Mouse (Mus musculus) embryo, embryonic 10 days (tissue): Measurements from ENCODE around the gene Olfr1413.

Source experiments
- DNase-seq: peaks from one replicate; pipeline ENCODE4 v3.0.0-alpha.2; 2015; ENCODE audit warnings: low spot score

Gene Olfr1413

DNA sequence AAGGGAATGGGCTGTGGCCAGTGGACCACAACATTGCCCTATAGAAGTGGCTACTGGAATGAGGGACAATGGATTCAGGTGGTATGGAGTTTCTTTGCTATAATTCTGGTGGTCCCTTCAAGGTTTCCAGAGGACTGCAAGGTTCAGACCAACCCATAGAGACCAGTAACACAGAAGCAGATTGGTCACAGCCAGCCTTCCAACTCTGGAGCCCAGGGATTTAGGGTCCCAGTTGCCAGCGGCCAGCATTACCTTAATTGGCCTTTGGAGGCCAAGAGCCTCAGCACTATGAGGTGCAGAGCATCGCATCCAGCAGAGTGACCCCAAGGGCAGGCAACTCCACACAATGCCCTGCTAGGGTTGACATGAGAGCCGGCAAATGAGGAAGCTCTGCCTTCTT is at the start of gene Olfr1413:
TSS of gene Olfr1413 (plus strand) at position 301 of the 400 bp plus-strand sequence.
- no peak for DNase-seq

DNA sequence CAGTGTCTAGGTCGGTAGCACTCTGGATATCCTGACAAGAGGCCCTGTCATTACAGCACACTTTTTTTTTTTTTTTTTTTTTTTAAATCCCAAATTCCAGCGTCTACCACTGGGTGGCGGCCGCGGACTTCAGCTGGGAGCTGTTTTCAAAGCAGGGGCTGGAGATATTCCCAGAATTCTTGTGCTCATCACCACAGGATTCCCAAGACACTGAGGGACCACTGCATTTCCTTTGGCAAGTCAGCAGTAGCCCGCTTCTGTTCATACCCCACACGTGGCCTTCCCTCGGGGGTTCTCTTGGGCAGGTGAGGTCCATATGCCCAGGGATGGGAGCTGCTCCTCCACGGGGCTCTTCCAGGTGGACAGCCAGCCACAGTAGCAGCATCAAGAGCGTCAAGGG is 49.7 kb upstream of the Olfr1413 start:
- peak; percentile 54 for DNase-seq

DNA sequence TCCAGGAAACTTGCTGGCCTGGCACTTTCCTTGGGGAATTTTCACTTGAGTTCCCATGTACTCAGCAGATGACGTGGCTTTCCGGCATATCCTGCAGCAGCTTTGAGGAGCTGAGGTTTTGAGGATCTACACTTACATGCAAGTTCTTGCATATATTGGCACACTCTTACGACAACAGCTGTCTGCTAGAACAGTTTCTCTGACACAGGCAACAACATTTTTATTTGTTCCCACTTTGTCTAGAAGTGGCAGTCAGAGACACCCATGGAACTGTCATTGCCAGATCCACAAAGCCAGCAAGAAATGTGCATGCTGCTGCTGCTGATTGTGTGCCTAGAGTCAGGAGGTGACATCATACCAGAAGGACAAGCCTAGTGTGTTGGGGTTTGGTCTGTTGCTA is 47.4 kb upstream of the Olfr1413 start:
- no peak for DNase-seq

DNA sequence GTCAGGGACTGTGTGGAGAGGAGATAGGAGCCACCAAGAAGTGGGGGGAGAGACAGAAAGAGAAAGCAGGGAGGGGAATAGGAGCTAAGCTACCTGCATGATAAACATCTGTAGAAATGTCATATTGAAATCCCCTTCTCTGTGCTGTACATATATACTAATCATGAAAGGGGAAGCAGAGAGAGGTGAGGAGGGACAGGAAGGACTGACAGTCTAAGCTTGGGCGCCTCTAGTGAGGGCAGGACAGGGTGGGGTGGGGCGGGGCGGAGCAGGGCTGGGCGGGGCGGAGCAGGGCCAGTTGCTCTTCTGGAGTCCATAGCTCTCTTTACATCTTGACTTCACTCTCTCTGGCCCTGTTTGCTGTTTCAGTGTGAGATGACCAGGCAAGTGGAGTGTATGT is 34.1 kb upstream of the Olfr1413 start:
- DNase-seq: no peak

DNA sequence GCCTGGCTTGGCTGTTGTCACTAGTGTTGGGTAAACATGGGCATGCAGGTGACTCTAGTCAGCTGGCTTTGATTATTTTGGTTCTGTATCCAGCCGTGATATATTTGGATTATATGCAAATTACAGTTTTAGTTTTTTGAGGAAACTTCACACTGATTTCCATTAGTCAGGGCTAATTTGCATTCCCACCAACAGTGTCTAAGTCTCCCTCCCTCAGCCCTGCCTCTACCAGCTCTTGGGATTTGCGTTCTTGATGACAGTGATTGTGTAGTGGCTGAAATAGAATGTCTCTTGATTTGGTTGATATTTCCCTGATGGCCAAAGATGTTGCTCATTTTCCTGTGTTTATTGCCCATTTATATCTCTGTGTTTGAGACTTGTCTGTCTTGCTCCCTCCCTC is 32.1 kb upstream of the Olfr1413 start:
- no peak for DNase-seq

DNA sequence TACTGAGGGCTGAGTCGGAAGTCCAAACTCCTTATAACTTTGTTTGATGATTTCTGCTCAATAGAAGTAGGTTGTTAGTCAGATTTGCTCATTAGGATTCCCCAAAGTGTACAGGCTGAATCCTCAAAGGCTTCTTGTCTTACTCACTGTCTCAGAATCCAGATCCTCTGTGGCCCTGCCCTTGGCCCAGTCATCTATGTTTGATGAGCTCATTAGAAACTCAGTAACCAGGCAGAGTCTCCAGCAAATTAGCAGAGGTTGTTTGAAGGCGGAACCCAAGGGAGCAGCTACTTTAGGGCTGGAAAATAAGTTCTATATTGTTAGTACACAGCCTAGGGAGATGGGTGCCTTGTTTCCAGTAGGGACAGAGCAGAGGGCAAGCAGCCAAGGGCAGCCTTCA is 25.2 kb upstream of the Olfr1413 start:
- DNase-seq: no peak

DNA sequence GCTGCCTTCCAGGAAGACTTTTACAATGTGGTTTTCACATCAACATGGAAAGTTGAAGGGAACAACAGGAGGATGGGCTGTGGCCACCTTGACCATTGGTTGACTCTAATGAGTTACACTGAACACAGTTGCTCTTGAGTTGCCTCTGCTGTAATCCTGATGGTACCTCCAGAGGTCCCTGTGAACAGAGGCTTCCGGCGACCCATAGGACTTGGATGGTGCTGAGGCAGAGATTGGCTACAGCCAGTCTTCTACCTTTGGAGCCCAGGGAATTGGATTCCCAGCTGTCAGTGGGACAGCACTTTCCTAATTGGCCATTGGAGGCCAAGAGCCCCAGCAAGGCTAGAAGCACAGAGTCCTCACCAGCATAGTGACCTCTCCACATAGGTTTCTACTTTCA is 14.4 kb downstream of the Olfr1413 start, which contains the start of gene Olfr1412:
TSS of gene Olfr1412 (plus strand) at position 301 of the 400 bp plus-strand sequence.
- DNase-seq: no peak

DNA sequence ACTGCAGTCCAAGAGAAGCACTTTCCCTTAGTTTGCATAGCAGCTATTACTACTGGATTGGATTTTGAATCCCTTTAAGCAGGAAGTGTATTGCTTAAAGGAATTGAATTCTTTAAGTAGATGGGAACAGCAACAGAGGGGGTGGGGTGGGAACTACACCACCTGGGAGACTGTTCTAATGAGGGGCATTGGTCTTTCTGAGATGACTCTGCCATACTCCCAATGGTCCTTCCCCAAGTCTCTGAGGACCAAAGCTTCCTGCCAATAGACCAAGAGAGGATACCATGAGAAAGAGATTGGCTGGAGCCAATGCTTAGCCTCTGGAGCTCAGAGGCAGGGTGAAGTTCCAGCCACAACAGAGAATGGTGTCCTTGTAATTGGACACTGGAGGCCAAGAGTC is 23.0 kb downstream of the Olfr1413 start, which contains the start of gene Olfr1411:
TSS of gene Olfr1411 (plus strand) at position 301 of the 400 bp plus-strand sequence.
- DNase-seq: no peak

DNA sequence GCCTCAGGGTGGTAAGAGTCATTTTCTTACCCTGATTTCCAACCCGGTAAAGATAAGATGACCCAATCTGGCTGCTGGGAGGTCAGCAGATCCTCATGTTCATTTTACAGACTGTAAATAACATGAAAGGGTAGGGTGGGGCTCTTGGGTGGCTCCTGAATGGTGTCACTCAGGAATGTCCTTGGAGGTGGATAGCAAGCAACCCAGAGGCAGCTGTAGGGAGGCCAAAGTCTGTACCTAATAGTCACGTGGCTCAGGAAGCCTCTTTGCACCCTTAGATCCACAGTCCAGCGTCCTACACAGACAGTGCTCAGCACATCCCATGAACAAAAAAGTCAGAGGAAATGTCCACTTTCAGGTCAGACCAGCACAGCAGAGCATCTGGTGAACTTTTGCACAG is 24.9 kb downstream of the Olfr1413 start:
- no peak for DNase-seq

DNA sequence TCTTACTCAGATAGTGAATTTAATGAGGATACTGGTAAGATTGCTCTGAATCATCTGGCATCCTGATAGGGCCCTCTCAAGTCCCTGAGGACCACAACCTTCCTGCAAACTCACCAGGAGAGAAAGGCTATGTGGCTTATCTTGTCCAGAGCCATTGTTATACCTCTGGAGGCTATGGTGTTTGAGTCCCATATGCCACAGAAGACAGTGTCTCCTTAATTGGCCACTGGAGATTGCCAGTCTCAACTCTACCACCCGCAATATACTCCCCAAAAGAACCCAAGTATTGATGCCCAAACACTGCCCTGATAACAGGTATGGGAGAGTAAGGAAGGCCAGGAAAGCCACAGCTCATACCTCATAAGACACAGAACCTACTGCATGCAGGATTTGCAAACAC is 34.4 kb downstream of the Olfr1413 start, which contains the start of gene Olfr1410:
TSS of gene Olfr1410 (plus strand) at position 301 of the 400 bp plus-strand sequence.
- DNase-seq: no peak

DNA sequence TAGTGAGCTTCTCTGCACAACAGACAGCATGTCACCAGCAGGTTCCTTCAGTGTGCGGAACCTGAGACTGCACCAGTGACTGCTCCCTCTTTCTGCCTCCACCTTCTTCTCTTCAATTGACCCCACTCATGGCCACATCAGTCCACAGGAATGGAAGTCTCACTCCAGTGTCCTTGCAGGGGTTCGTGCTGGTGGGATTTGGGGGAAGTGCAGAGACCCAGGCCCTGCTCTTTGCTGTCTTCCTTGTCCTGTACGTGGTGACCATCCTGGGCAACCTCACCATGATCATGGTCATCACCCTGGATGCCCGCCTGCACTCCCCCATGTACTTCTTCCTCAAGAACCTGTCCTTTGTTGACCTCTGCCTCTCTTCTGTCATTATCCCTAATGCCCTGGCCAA is 36.6 kb downstream of the Olfr1413 start:
- no peak for DNase-seq

DNA sequence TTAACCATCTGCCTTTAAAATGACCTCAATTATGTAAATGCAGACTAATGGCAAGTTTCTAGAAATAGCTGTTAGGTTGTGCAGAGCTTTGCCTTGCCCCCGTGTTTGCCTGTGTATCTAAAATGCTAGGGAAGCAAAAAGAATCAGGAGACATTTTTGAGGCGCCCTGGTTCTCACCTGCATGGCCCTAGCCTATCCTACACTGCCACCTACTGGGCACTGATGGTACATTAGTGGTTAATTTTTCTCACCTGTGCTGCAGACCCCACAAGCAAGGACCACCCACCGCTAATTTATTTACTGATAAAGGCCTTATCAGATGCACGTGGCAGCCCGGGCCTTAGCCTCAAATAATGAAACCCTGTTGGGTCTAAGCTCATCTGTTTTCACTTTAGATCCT is 39.9 kb downstream of the Olfr1413 start:
- DNase-seq: peak; percentile 77

DNA sequence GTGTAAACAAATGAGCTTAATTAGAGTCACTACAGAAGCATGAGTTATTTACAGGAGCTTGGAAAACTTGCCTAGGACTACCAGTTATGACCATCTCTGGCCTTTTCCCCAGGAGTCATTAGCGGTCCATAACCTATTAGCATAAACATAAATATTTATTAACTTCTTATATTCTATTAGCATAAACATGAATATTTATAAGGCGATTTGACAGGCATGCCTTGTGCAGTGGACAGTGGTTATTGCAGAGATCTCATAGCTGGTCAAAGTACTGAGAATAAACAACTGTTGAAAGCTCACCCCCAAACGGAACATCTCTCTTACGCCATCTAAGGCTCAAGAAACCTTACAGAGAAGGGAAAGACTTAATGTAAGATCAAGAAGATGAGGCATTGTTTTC is 42.1 kb downstream of the Olfr1413 start:
- DNase-seq: no peak

DNA sequence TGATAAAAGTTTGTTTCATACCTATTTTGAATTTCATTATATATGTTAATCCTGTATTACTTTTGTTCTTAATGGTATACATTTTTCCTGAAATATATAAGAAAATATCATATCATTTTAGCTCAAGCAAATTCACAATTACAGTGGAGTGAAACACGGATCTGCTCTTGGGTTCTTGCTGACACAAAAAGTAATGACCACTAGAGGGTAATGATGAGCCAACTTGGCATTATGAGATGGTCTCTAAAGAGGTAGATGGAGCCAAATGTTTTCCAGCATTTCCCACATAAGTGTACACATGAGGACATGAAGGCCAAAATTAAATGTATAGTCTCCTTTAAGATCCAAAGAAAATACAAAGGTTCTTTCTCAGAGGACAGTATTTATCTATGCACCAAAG is 43.4 kb downstream of the Olfr1413 start:
- DNase-seq: peak; percentile 53

DNA sequence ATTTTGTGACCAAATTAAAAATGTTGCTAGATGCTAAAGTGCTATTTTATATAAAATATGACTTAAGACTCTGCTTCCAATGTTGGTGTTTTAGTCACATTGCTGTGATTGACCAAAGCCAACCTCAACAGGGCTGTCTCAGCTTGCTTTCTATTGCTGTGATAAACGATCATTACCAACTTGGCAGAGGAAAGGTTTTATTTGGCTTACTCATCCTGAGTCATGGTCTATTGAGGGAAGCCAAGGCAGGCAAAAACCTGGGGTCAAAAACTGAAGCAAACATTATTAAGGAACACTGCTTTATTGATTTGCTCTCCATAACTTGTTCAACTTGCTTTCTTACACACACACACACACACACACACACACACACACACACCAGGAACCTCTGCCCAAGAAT is 44.9 kb downstream of the Olfr1413 start:
- no peak for DNase-seq

DNA sequence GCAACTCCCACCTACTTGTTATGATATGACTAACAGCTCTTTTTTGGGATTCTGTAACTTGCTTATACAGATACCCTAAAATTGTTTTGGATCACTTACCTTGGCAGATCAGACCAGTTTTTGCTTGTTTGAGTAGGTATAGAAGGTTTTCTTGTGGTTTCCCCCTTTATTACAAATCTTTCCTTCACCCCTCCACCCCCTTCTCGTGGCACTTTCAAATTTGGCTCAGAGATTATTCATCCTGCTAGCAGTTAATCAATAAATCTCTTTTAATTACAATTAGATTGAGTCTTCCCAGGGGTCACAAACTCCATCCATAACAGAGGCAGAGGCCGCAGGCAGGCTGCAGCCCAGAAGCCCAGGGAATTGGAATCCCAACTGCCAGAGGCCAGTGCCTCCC is 46.4 kb downstream of the Olfr1413 start, which contains the start of gene Olfr12:
TSS of gene Olfr12 (plus strand) at position 301 of the 400 bp plus-strand sequence.
- no peak for DNase-seq

DNA sequence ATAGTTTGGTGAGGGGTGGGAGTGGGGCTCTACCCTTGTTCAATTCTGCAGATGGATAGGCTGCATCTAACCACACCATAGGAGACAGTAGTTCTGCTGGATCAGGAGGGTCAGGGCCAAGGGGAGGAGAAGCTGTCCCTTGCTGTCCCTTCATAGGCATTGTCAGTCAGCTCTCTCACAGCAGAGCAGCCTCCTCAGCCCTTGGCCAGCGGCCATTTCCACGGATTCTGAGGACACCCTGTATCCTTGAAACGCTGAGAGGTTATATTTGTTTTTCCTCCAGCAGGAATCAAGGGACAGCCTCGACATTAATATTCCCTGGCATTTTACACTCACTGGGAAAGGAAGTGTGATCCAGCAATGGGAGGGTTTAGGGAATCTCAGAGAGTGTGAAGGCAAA is 47.2 kb downstream of the Olfr1413 start:
- DNase-seq: no peak
